Mouse (Mus musculus): ENCODE measurements around the gene Brd2. TPM values are rescaled to one million over a fixed set of nuclear protein-coding genes. Genes with fewer than 3 reads are reported as not detected.

The Brd2 gene
- polyA plus RNA-seq, 1 experiment from 2014 or later = 74.9 TPM

GRCm38 (mm10) chr17:34092197-34092875, 30.1 kb downstream of the Brd2 start, which contains the start of gene H2-Oa:
H2-Oa (plus strand) TSS chr17:34092340.
- no peaks in the 10 kb centered on the region for H3K27me3 ChIP-seq (ENCODE audit: control insufficient read depth, insufficient read depth, low read length)
- WGBS = 32% methylated on average over 11 of the region's 11 CpGs
- no peaks in the 10 kb centered on the region for H3K9me3 ChIP-seq (ENCODE audit: control insufficient read depth, low read length)
- H3K9ac ChIP-seq (ENCODE audit: low read length) = no peak within 1 kb of the TSS
- H3K36me3 ChIP-seq (ENCODE audit: control insufficient read depth, insufficient read depth, low read length) = no peaks in the 10 kb centered on the region
- no peak within 1 kb of the TSS for H3K4me3 ChIP-seq (ENCODE audit: control insufficient read depth in 1 of 2, insufficient read depth in 1 of 2, low read depth in 1 of 2, low read length in 2 of 2)
- H3K4me1 ChIP-seq (ENCODE audit: control insufficient read depth in 2 of 2, insufficient read depth in 2 of 2, low read length in 2 of 2) = peaks cover 0 to 11% of the 10 kb centered on the region in 2 experiments; a peak in 2 of 4 replicates
- H3K4me2 ChIP-seq (ENCODE audit: low read length) = no peak within 1 kb of the TSS
- no peak for ATAC-seq (ENCODE audit: insufficient number of reproducible peaks, insufficient read depth, low FRiP score, low read depth)
- H3K27ac ChIP-seq (replicated peaks in 1 of 2; ENCODE audit: control insufficient read depth in 1 of 2, insufficient read depth in 1 of 2, low read depth in 2 of 2, low read length in 2 of 2) = no peak within 1 kb of the TSS

- H3K4me3 ChIP-seq (ENCODE audit: control insufficient read depth in 1 of 2, insufficient read depth in 1 of 2, low read depth in 1 of 2, low read length in 2 of 2) = no peak overlapping the region
- 54% methylated on average over 7 of the region's 7 CpGs for WGBS
- H3K36me3 ChIP-seq (ENCODE audit: control insufficient read depth, insufficient read depth, low read length) = no peaks in the 10 kb centered on the region
- no peak overlapping the region for H3K4me2 ChIP-seq (ENCODE audit: low read length)
- ATAC-seq (ENCODE audit: insufficient number of reproducible peaks, insufficient read depth, low FRiP score, low read depth) = no peak
- H3K27ac ChIP-seq (replicated peaks in 1 of 2; ENCODE audit: control insufficient read depth in 1 of 2, insufficient read depth in 1 of 2, low read depth in 2 of 2, low read length in 2 of 2) = no peak overlapping the region
- H3K4me1 ChIP-seq (ENCODE audit: control insufficient read depth in 2 of 2, insufficient read depth in 2 of 2, low read length in 2 of 2) = peaks cover 0 to 11% of the 10 kb centered on the region in 2 experiments; a peak in 2 of 4 replicates
- no peaks in the 10 kb centered on the region for H3K9me3 ChIP-seq (ENCODE audit: control insufficient read depth, low read length)
- H3K9ac ChIP-seq (ENCODE audit: low read length) = no peak overlapping the region
- H3K27me3 ChIP-seq (ENCODE audit: control insufficient read depth, insufficient read depth, low read length) = no peaks in the 10 kb centered on the region; the same call in 1 of the 2 replicates
These were observed 31.5 kb downstream of the Brd2 start for GRCm38 (mm10) chr17:34090923-34091322.

- no peaks in the 10 kb centered on the region for H3K36me3 ChIP-seq (ENCODE audit: control insufficient read depth, insufficient read depth, low read length)
- ATAC-seq (ENCODE audit: insufficient number of reproducible peaks, insufficient read depth, low FRiP score, low read depth) = no peak
- peaks cover 5% of the 10 kb centered on the region for H3K27me3 ChIP-seq (ENCODE audit: control insufficient read depth, insufficient read depth, low read length)
- H3K9me3 ChIP-seq (ENCODE audit: control insufficient read depth, low read length) = no peaks in the 10 kb centered on the region
- WGBS = 45% methylated on average over 11 of the region's 11 CpGs
- no peak overlapping the region for H3K9ac ChIP-seq (ENCODE audit: low read length)
- H3K4me2 ChIP-seq (ENCODE audit: low read length) = no peak overlapping the region
- H3K4me3 ChIP-seq (ENCODE audit: control insufficient read depth in 1 of 2, insufficient read depth in 1 of 2, low read depth in 1 of 2, low read length in 2 of 2) = no peak overlapping the region
- H3K4me1 ChIP-seq (ENCODE audit: control insufficient read depth in 2 of 2, insufficient read depth in 2 of 2, low read length in 2 of 2) = peaks cover 0 to 5% of the 10 kb centered on the region in 2 experiments; a peak in 1 of 4 replicates
- no peak overlapping the region for H3K27ac ChIP-seq (replicated peaks in 1 of 2; ENCODE audit: control insufficient read depth in 1 of 2, insufficient read depth in 1 of 2, low read depth in 2 of 2, low read length in 2 of 2)
These were observed 34.3 kb downstream of the Brd2 start for GRCm38 (mm10) chr17:34088124-34088523.

GRCm38 (mm10) chr17:34087386-34087785, 35.0 kb downstream of the Brd2 start:
- H3K4me1 ChIP-seq (ENCODE audit: control insufficient read depth in 2 of 2, insufficient read depth in 2 of 2, low read length in 2 of 2) = 0 out of 4 replicates have a peak, but pooled peaks cover 0 to 2% of the 10 kb centered on the region in 2 experiments
- no peaks in the 10 kb centered on the region for H3K9me3 ChIP-seq (ENCODE audit: control insufficient read depth, low read length)
- peaks cover 9% of the 10 kb centered on the region for H3K27me3 ChIP-seq (ENCODE audit: control insufficient read depth, insufficient read depth, low read length)
- H3K9ac ChIP-seq (ENCODE audit: low read length) = no peak overlapping the region
- H3K27ac ChIP-seq (replicated peaks in 1 of 2; ENCODE audit: control insufficient read depth in 1 of 2, insufficient read depth in 1 of 2, low read depth in 2 of 2, low read length in 2 of 2) = no peak overlapping the region
- 52% methylated on average over 2 of the region's 2 CpGs for WGBS
- no peak for ATAC-seq (ENCODE audit: insufficient number of reproducible peaks, insufficient read depth, low FRiP score, low read depth)
- no peak overlapping the region for H3K4me3 ChIP-seq (ENCODE audit: control insufficient read depth in 1 of 2, insufficient read depth in 1 of 2, low read depth in 1 of 2, low read length in 2 of 2)
- no peak overlapping the region for H3K4me2 ChIP-seq (ENCODE audit: low read length)
- no peaks in the 10 kb centered on the region for H3K36me3 ChIP-seq (ENCODE audit: control insufficient read depth, insufficient read depth, low read length)

- H3K27me3 ChIP-seq (ENCODE audit: control insufficient read depth, insufficient read depth, low read length) = peaks cover 17% of the 10 kb centered on the region
- no peak overlapping the region for H3K4me2 ChIP-seq (ENCODE audit: low read length)
- H3K36me3 ChIP-seq (ENCODE audit: control insufficient read depth, insufficient read depth, low read length) = no peaks in the 10 kb centered on the region
- H3K9ac ChIP-seq (ENCODE audit: low read length) = no peak overlapping the region
- WGBS = 14% methylated on average over 8 of the region's 8 CpGs
- H3K4me1 ChIP-seq (ENCODE audit: control insufficient read depth in 2 of 2, insufficient read depth in 2 of 2, low read length in 2 of 2) = no peaks in the 10 kb centered on the region
- H3K4me3 ChIP-seq (ENCODE audit: control insufficient read depth in 1 of 2, insufficient read depth in 1 of 2, low read depth in 1 of 2, low read length in 2 of 2) = no peak overlapping the region
- no peak for ATAC-seq (ENCODE audit: insufficient number of reproducible peaks, insufficient read depth, low FRiP score, low read depth)
- H3K27ac ChIP-seq (replicated peaks in 1 of 2; ENCODE audit: control insufficient read depth in 1 of 2, insufficient read depth in 1 of 2, low read depth in 2 of 2, low read length in 2 of 2) = no peak overlapping the region
- H3K9me3 ChIP-seq (ENCODE audit: control insufficient read depth, low read length) = no peaks in the 10 kb centered on the region
These were observed 39.3 kb downstream of the Brd2 start for GRCm38 (mm10) chr17:34083104-34083503.

- Histone ChIP-seq H3K9ac (ENCODE audit: low read length) (no peak overlapping the region), H3K4me1 (ENCODE audit: control insufficient read depth in 2 of 2, insufficient read depth in 2 of 2, low read length in 2 of 2) (no peaks in the 10 kb centered on the region), H3K9me3 (ENCODE audit: control insufficient read depth, low read length) (no peaks in the 10 kb centered on the region), H3K36me3 (ENCODE audit: control insufficient read depth, insufficient read depth, low read length) (no peaks in the 10 kb centered on the region), H3K4me2 (ENCODE audit: low read length) (no peak overlapping the region), H3K4me3 (ENCODE audit: control insufficient read depth in 1 of 2, insufficient read depth in 1 of 2, low read depth in 1 of 2, low read length in 2 of 2) (no peak overlapping the region), H3K27ac (replicated peaks in 1 of 2; ENCODE audit: control insufficient read depth in 1 of 2, insufficient read depth in 1 of 2, low read depth in 2 of 2, low read length in 2 of 2) (no peak overlapping the region), H3K27me3 (ENCODE audit: control insufficient read depth, insufficient read depth, low read length) (peaks cover 41% of the 10 kb centered on the region)
- ATAC-seq (ENCODE audit: insufficient number of reproducible peaks, insufficient read depth, low FRiP score, low read depth) = no peak; the same call in 1 of the 2 replicates
- 19% methylated on average over 5 of the region's 5 CpGs for WGBS
These were observed 42.8 kb downstream of the Brd2 start for GRCm38 (mm10) chr17:34079621-34080020.

GRCm38 (mm10) chr17:34079002-34079401, 43.4 kb downstream of the Brd2 start:
- no peak overlapping the region for H3K27ac ChIP-seq (replicated peaks in 1 of 2; ENCODE audit: control insufficient read depth in 1 of 2, insufficient read depth in 1 of 2, low read depth in 2 of 2, low read length in 2 of 2)
- H3K36me3 ChIP-seq (ENCODE audit: control insufficient read depth, insufficient read depth, low read length) = no peaks in the 10 kb centered on the region
- no peak overlapping the region for H3K4me3 ChIP-seq (ENCODE audit: control insufficient read depth in 1 of 2, insufficient read depth in 1 of 2, low read depth in 1 of 2, low read length in 2 of 2)
- WGBS = 83% methylated on average over 11 of the region's 11 CpGs
- H3K27me3 ChIP-seq (ENCODE audit: control insufficient read depth, insufficient read depth, low read length) = peaks cover 38% of the 10 kb centered on the region
- no peak overlapping the region for H3K9ac ChIP-seq (ENCODE audit: low read length)
- H3K9me3 ChIP-seq (ENCODE audit: control insufficient read depth, low read length) = no peaks in the 10 kb centered on the region
- no peak overlapping the region for H3K4me2 ChIP-seq (ENCODE audit: low read length)
- no peaks in the 10 kb centered on the region for H3K4me1 ChIP-seq (ENCODE audit: control insufficient read depth in 2 of 2, insufficient read depth in 2 of 2, low read length in 2 of 2)
- no peak for ATAC-seq (ENCODE audit: insufficient number of reproducible peaks, insufficient read depth, low FRiP score, low read depth)

DNA sequence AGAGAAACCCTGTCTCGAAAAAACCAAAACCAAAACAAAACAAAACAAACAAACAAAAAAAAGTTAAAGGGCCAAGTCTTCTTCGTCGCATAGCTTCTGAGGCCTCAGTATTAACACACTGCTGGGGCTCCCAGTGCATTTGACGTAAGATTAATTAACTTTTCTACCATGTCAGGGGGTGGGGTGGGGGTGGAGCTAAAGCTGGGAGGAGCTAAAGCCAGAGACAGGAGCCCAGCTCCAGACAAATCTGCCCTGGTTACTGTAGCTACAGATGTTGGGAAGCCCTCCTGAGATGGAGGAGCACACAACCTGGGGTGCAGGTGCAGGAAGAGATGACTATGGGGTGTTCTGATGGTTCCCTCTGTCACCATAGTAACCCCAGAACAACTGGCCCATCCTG, 44.3 kb downstream of the Brd2 start:
- Histone ChIP-seq H3K27me3 (ENCODE audit: control insufficient read depth, insufficient read depth, low read length) (peaks cover 39% of the 10 kb centered on the region), H3K27ac (replicated peaks in 1 of 2; ENCODE audit: control insufficient read depth in 1 of 2, insufficient read depth in 1 of 2, low read depth in 2 of 2, low read length in 2 of 2) (no peak overlapping the region), H3K4me3 (ENCODE audit: control insufficient read depth in 1 of 2, insufficient read depth in 1 of 2, low read depth in 1 of 2, low read length in 2 of 2) (no peak overlapping the region), H3K4me1 (ENCODE audit: control insufficient read depth in 2 of 2, insufficient read depth in 2 of 2, low read length in 2 of 2) (no peaks in the 10 kb centered on the region), H3K9ac (ENCODE audit: low read length) (no peak overlapping the region), H3K36me3 (ENCODE audit: control insufficient read depth, insufficient read depth, low read length) (no peaks in the 10 kb centered on the region), H3K4me2 (ENCODE audit: low read length) (no peak overlapping the region), H3K9me3 (ENCODE audit: control insufficient read depth, low read length) (no peaks in the 10 kb centered on the region)
- ATAC-seq (ENCODE audit: insufficient number of reproducible peaks, insufficient read depth, low FRiP score, low read depth) = no peak
- 63% methylated on average over 4 of the region's 4 CpGs for WGBS
